Mouse (Mus musculus) telencephalon, adult 2 months (tissue): Measurements from ENCODE around the gene Slc25a25.
"Not testable (repeated sequence)": the region's sequence is repeated elsewhere in the genome, so short reads cannot be mapped to it uniquely, and the experiment has no call there.

Experiments used
- DNase-seq: peaks from one replicate; pipeline ENCODE4 v3.0.0-alpha.2; 2011; ENCODE audit warnings: low read depth, low spot score

Slc25a25 gene

DNA sequence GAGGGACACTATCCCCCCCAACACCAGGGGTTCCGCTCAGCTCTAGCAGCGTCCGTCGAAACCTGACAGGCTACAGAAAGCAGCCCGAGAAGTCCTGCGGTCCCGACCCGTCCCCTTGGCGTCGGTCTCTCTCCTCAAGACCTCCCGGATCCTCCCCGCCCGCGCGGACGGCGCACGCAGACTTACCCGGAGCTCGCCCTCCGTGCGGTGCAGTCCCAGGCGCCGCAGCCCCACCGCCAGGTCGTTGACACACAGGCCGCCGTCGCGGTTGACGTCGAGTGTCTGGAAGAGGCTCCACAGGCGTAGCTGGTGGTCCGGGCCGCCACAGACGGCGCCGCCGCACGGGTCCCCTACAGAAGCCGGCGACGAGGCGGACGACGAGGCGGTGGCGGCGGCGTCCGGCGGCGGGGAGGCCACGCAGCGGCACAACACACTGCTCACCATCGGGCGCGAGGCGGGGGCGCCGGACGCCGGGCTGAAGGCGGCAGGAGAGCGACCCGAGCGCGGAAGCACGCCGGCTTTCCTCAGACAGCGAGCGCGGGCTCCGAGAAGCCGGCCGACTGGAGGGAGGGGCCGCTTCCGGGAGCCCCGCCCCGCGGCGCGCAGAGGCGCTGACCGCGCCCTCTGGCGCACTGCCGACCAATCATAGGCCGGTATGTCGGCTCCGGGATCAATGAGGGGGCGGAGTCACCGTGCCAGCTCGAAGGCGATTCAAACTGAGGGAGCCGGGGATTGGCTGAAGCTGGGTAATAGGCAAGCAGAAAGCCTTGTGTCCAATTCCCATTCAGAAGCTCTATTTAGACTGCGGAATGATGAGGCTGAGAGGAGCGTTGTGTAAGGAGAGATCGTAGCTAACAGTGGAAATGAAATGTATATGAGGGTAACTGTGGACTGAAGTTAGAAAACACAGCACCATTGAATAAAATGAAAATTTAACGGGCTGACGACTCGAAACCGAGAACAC lies at the start of gene Slc25a25:
Slc25a25 (minus strand) TSS at position 565 of the 964 bp plus-strand sequence.
- peak; percentile 97 for DNase-seq

DNA sequence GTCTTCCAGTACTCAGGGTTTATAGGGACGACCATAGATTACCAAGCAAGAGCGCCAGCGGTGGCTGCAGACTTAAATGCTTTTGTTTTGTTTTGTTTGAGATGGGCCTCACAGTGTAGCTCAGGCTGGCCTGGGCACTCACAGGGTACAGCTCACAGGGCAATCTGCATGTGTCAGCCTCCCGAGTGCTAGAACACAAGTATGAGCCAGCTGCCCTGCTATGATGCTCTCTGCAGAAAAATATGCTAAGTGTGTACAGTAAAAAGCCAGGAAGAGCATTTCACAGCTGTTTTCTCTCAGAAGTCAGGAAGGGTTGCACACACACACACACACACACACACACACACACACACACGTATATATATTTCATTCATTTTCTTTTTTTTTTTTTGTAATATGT lies 49.2 kb upstream of the Slc25a25 start:
- DNase-seq = no peak

DNA sequence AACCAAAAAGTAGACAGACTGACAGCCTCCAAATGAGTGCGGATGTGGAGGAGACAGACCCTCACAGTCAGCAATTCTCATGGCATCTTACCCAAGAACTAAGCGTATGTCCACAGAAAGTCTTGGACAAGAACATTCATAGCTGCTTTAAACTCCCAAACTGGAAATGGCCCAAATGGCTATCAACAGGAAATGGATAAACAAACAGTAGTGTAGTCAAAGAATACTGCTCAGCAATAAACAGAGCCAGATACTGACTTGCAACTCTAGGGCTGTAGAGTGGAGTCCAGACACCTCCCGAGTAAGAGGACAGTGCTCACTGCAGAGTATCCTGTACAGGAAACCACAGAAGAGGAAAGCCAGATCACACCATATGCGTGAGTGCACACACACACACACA lies 48.1 kb upstream of the Slc25a25 start:
- no peak for DNase-seq

DNA sequence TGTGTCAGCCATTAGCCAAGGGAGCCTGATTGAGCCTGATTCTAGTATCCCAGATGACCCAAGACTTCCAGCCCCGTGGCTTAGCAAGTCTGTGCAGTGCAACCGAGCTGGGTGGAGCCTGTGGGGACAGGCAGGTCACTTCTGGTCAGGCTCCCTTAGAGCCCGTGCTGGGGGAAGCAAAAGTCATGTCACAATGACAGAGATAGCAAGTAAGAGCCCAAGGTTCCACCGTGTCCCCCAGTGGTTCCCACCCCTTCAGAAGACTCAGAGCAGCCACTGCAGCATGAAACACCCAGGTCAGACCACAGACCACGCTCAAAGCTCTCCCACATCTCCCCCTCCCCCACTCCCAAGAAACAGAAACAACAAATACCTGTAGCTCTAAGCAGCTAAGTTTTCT lies 44.9 kb upstream of the Slc25a25 start:
- no peak for DNase-seq

DNA sequence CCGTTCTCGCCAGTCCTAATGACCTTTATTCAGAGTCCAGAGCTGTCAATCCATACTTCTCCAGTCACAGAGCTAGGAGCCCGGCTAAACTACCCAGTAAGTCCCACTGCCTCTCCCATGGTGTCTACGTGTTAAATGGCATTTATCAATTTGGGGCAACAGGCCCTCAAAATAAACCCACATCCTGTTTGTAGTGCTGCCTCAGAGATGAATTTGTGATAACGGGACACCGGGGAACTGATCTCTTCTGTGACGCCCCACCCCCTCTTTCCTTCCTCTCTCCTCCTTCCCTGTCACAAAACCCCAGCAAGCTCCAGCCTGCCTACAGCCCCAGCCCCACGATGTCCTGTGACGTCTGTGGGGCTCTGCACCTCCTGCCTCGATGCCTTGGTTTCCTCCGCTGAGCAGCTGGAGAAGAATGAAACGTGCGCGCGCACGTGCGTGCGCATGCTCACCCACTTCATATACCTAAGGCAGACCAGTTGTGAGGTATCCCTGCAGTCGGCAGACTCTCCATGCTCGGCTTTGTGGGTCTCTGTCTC lies 44.0 kb upstream of the Slc25a25 start:
- DNase-seq = no peak

DNA sequence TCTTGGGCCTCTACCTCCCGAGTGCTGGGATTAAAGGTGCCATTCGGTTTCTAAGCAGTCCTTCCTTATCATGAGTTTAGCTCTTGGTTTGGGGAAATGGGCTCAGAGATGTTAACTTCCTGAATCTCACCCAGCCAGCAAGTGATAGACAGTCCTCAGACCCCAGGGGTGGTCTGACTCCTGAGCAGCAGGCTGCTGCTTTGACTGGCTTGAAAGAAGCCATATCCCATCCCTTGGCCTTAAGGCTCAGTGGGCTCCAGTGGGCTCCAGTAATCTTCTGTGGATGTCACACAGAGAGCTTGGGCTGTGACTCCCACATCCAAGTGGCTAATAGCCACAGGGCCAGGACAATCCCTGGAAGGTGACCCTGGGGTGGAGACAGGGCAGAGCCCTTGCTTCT lies 43.3 kb upstream of the Slc25a25 start:
- no peak for DNase-seq

DNA sequence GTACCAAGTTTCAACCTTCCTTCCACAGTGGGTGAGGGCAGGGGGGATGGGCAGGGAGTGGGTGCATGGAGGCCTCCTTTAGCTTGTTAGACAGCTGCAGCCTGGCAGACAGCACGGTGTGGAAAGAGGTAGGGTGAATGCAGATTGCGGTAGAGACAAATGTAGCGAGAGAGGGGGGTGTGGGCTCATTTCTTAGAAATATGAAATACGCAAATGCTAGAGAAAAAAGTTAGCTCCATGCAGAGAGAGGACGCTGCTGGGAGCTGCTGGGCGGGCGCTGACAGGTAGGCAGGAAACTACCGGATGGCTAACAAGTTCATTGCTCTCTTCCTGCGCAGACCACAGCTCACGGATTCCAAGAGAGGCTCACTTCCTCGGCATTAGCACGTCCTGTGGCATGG lies 42.1 kb upstream of the Slc25a25 start:
- no peak for DNase-seq

DNA sequence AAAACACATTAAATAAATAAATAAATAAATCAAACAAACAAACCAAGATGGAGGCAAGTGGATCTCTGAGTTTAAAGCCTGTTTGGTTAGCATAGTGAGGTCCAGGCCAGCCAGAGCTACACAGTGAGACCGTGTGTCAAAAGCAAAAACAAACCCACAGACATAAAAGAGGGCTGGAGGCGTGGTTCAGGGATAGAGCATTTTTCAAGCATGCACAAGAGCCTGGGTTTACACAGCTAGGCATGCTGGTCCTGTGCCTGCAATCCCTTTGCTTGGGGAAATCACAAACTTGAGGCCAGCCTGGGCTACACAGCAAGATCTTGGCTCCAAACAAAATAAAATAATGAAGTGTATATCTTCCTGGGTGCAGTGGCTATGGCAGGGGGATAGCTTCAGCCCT lies 41.4 kb upstream of the Slc25a25 start:
- no peak for DNase-seq

DNA sequence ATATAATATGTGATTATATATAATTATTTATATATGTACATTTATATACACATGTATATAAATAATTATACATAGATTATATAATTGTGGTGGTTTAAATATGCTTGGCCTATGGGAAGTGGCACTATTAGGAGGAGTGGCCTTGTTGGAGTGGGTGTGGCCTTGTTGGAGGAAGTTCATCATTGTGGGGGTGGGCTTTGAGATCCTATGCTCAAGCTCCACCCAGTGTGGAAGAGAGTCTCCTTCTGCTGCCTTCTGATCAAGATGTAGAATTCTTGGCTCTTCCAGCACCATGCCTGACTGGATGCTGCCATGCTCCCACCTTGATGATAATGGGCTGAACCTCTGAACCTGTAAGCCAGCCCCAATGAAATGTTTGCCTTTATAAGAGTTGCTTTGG lies 39.5 kb upstream of the Slc25a25 start:
- not testable (repeated sequence) for DNase-seq

DNA sequence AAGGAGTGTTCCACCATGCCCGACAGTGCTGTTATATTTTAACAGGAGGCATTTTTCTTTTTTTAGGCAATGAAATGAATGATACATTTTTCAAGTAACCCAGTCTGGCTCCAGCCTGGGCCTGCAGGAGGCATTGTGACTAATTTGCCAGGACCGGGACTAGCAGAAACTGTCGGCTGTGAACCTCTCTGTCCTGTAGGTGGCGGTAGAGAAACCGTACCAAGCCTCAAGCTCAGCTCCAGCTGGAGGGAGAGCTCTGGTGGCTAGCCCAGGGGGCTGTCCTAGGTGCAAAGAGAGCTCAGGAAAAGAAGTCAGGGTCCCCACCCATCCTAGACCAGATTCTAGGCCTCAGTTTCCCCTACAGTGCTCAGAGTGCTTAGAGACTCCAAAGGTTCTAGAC lies 37.4 kb upstream of the Slc25a25 start:
- DNase-seq = peak; percentile 60

DNA sequence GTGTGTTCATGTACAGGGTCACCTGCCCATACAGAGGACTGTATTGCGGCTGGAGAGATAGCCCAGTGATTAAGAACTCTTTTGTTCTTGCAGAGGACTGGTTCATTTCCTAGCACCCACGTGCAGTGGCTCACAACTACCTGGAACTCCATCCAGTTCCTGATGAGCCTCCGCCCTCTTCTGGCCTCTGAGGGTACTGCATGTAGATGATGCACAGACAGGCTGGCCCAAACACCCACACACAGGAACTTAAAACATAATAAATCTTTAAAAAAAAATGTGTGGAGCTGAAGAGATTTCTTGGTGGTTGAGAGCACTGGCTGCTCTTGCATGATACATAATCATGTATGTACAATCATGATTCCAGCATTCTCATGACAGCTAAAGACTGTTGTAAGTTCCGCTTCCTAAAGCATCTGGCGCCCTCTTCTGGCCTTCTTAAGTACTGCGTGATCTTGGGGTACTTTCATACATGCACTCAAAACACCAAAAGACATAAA lies 35.9 kb upstream of the Slc25a25 start:
- DNase-seq = peak; percentile 60

DNA sequence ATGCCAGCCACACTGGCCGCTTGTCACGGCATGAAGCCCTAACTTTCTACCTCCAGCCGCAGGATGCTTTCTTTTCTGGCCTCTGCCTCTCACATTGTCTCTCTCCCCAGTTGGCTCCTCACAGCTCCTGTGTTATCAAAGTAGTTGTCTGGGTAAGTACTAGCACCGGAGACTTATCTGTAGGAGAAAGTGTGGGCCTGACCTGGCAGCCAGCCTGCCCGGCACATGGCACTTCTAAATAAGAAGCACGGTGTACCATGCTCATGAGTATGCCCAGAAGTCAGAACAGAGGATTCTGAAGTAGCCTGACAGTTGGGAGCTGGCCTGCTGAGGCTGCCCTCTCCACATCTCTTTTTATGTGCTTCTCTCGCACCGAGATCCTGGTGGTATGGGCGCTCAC lies 34.9 kb upstream of the Slc25a25 start:
- no peak for DNase-seq

DNA sequence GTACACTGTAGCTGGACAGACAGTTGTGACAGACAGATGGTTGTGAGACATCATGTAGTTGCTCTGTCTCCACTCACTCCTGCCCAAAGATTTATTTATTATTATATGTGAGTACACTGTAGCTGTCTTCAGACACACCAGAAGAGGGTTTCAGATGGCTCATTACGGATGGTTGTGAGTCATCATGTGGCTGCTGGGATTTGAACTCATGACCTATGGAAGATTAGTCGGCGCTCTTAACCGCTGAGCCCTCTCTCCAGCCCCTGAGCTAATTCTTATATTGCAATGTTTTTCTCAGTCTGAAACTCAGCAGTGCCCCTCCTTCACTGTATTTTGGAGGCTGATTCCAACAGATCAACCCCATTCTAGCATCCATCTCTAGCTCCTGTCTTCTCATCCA lies 34.5 kb upstream of the Slc25a25 start:
- DNase-seq = no peak

DNA sequence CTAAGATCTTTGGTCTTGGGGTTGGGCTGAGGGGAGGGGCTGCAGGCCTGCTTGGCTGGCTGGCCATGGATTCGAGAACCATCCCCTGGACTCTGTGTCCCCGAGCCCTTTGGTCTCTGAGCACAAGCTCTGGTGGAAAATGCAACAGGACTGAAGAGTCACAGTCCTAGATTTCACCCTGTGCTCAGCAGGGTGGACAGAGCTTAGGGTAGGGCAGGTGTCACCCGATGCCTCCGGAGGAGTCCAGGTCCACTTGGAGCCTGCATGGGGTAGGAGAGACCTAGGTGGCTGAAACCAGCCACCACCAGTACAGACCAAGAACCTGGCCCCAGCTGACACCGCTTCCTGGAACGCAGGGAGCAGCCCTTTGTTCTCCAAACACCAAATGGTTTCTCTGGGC lies 33.7 kb upstream of the Slc25a25 start:
- no peak for DNase-seq

DNA sequence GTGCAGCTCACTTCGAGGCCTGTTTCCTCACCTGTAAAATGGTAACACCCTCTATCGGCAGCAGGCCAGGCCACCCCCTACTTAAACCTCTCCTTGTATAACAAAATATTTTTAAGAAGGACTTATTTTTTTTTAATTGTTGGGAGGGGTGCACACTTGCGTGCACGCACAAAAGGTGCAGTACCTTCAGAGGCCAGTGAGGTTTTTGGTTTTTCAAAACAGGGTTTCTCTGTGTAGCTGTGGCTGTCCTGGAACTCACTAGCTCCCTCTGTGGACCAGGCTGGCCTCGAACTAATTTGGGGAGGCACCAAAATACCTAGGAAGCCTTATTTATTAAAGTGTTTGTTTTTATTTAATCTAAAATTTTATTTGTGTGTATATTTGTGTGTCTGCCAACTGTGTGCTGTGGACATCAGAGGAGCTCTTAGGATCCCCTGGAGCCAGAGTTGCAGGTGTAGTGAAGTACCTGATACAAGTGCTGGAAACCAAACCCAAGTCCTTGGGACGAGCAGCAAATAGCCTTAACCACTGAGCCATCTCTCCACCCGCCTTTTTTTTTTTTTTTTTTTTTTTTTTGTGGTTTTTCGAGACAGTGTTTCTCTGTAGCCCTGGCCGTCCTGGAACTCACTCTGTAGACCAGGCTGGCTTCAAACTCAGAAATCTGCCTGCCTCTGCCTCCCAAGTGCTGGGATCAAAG lies 32.1 kb upstream of the Slc25a25 start:
- no peak for DNase-seq

DNA sequence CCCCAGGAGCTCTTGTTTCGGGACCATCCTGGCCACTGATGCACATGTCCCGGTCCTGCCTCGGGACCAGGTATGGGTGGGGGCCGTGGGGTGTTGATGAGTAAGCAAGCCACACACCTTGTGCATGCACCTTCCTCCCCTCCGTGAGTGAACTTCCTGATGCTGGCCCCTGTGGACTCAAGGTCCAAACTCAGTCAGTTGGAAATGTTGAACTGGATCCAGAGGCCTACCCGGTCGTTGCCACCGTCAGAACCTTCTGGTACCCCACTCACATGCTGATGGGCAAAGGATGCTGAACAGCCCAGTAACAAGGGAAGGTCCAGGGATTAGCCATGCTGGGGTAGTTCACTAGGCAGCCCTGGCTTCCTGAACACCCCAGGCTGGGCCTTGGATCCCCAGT lies 31.1 kb upstream of the Slc25a25 start:
- no peak for DNase-seq

DNA sequence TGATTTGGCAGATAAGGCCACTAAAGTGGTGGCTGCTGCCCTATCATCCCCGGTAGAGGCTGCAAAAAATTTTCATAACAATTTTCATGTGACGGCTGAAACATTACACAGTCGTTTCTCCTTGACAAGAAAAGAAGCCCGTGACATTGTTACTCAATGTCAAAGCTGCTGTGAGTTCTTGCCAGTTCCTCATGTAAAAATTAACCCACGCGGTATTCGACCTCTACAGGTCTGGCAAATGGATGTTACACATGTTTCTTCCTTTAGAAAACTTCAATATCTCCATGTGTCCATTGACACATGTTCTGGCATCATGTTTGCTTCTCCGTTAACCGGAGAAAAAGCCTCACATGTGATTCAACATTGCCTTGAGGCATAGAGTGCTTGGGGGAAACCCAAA lies 24.1 kb upstream of the Slc25a25 start:
- DNase-seq = not testable (repeated sequence)

DNA sequence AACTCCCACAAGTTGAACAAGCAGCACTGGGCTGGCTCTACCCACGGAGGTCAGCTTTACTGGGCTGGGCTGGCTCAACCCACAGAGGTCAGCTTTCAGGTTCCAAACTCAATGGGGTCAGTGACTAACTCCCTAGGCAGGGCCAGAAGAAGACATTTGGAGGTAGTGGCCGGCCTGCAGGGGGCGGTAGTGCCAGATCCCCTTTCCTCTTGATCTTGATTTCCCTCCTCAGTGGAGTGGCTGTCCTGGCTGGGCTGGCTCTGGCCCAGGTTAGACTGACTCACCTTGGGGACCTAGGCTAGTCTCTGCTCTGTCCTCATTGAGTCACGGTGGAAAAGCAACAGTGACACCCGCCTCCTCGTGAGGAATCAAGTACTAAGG lies 20.4 kb upstream of the Slc25a25 start:
- DNase-seq = no peak

DNA sequence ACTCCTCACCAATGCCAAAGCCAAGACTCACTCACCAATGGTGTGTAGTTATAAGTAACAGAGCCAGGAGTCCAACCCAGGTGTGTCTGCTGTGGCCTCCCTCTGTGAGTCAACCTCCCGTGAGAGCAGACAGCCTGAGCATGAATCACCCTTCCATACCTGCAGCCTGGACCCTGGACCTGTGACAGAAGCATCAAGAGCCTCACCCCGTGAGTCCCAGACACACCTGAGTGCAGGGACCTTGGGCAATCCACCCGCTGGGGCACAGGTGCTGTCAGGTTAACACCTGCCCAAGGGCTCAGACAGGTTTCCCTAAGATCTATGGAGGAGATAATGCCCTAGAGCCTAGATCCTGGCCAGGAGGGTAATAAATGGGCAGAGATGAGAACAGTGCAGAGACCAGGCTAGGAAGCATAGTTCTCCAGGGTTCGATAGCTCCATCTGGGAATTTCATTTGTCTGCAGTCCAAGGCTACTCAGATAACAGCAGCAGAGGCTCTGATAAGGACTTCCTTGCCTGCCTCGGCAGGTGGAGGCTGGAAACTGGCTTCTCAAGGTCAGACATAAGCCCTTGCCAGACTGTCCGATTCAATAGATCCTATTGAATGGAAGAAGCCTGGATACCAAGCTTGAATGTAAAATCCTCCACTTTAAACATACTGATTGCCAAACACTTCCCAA lies 19.9 kb upstream of the Slc25a25 start:
- no peak for DNase-seq

DNA sequence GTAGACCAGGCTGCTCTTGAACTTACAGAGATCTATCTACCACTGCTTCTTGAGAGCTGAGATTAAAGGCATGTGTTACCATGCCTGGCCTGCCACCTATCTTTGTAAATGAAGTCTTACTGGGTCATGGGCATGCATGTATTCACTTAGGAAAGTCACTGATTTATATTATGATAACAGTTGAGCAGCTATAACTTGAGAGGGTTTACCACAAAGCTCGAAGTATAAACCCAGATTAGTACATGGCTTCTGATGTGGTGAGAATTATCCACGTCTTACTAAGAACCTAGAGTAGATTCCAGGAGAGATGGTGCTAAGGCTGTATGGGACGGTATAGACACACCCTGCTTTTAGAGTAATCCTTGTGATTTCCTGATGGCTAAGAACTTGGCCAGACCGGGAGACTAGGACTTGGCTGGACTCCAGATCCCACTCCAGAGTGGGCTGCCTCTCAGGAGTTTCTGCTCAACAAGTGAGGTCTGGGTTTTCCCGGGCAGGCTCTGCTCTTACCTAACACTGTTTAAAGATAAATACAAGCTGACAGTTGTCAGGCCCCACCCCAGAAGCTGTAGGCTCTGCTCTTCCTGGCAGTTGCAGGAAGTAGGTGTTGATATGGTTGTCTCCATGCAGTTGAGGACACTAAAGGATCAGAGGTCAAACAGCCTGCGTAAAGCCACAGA lies 13.1 kb upstream of the Slc25a25 start:
- DNase-seq = no peak

DNA sequence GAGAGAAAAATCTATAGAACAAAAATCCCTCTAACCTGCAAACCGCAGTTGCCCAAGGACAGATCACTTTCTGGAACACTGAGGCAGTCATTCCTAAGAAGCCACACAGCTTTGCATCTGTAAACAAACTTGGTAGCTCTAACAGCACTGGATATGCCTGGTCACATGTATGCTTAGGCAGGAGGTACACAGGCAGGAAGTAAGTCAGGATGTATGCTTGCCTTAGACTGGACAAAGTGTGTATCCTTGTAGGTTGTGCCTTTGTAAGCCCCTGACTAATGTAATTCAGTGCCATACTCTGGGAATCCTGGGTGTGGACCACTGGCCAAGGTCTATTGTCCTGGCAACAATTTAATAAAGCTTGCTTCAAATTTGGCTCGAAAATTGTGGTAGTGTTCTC lies 12.5 kb upstream of the Slc25a25 start:
- DNase-seq = no peak
